Mouse (Mus musculus) limb, embryonic 11.5 days (tissue): ENCODE measurements around the gene Clec1a. TPM values are rescaled to one million over a fixed set of nuclear protein-coding genes. Genes with fewer than 3 reads are reported as not detected.

ENCODE experiments used
- ATAC-seq: fragments of 200-750 bp; cut with Nextera tagmentation; 2 replicates; pipeline ENCODE4 v1.8.0; 2017; ENCODE audit warnings: low read depth; ENCODE audit not compliant: insufficient number of reproducible peaks, low FRiP score, low TSS enrichment
- DNase-seq: peaks from one replicate; pipeline ENCODE4 v3.0.0-alpha.2; 2015; ENCODE audit warnings: low spot score
- H3K27ac ChIP-seq: fragments of 300-500 bp; sonication (generic); replicated peaks from 2 replicates; pipeline ENCODE4 v1.5.1; 2014; ENCODE audit warnings: low read depth, mild to moderate bottlenecking, low read length
- H3K27me3 ChIP-seq: fragments of 300-500 bp; sonication (generic); 2 replicates; pipeline ENCODE4 v1.6.1; 2014; ENCODE audit warnings: mild to moderate bottlenecking, low read length, mixed read lengths; ENCODE audit not compliant: control insufficient read depth, insufficient read depth
- H3K36me3 ChIP-seq: fragments of 300-500 bp; sonication (generic); 2 replicates; pipeline ENCODE4 v1.6.1; 2014; ENCODE audit warnings: mild to moderate bottlenecking, low read length, moderate library complexity, mixed read lengths; ENCODE audit not compliant: control insufficient read depth, insufficient read depth
- H3K4me1 ChIP-seq: fragments of 300-500 bp; sonication (generic); 2 replicates; pipeline ENCODE4 v1.6.1; 2014; ENCODE audit warnings: low read length, mixed read lengths; ENCODE audit not compliant: control insufficient read depth, insufficient read depth
- H3K4me2 ChIP-seq: fragments of 300-500 bp; sonication (generic); 2 replicates; pipeline ENCODE4 v1.6.1; 2014; ENCODE audit warnings: low read depth, mild to moderate bottlenecking, moderate library complexity; ENCODE audit not compliant: severe bottlenecking
- H3K4me3 ChIP-seq: fragments of 300-500 bp; sonication (generic); 2 replicates; pipeline ENCODE4 v1.5.1; 2014; ENCODE audit warnings: low read depth, low read length
- H3K9ac ChIP-seq: fragments of 300-500 bp; sonication (generic); 2 replicates; pipeline ENCODE4 v1.6.1; 2014; ENCODE audit warnings: mild to moderate bottlenecking, low read length
- H3K9me3 ChIP-seq: fragments of 300-500 bp; sonication (generic); 2 replicates; pipeline ENCODE4 v1.6.1; 2016; ENCODE audit warnings: low read length; ENCODE audit not compliant: control insufficient read depth
- WGBS: fragments of 180-500 bp; shearing (Covaris S2); extraction: QIAGEN DNeasy Blood & Tissue Kit; methylation state at CpG from one replicate; pipeline ENCODE4 v1.1.7; 2014; 5-methylcytosine and 5-hydroxymethylcytosine counted together
- polyA plus RNA-seq: library from polyadenylated mRNA; unstranded; fragments of >200 nt; fragmentation: Nextera tagmentation; extraction: Ambion mirVana; gene quantifications from 2 replicates; pipeline ENCODE4 v1.2.1, GENCODE M21; 2014

Clec1a gene
- polyA plus RNA-seq, 1 experiment from 2014 or later, result 1.6 TPM

- 90% methylated on average over 3 of the region's 3 CpGs for WGBS
- H3K27me3 ChIP-seq, result no peaks in the 10 kb centered on the region
- H3K9ac ChIP-seq, result no peak overlapping the region
- H3K9me3 ChIP-seq, result no peaks in the 10 kb centered on the region
- DNase-seq (no peak), ATAC-seq (no peak)
- no peaks in the 10 kb centered on the region for H3K4me1 ChIP-seq
- H3K4me2 ChIP-seq, result no peak overlapping the region
- H3K4me3 ChIP-seq, result no peak overlapping the region
- no peaks in the 10 kb centered on the region for H3K36me3 ChIP-seq
- H3K27ac ChIP-seq, result no peak overlapping the region
These were observed 29.5 kb downstream of the Clec1a start for GRCm38 (mm10) chr6:129422311-129422710.

GRCm38 (mm10) chr6:129414177-129414576 lies 37.6 kb downstream of the Clec1a start:
- Histone ChIP-seq H3K27me3 (no peaks in the 10 kb centered on the region), H3K36me3 (no peaks in the 10 kb centered on the region), H3K27ac (no peak overlapping the region), H3K9me3 (no peaks in the 10 kb centered on the region), H3K4me2 (no peak overlapping the region), H3K4me1 (no peaks in the 10 kb centered on the region), H3K4me3 (no peak overlapping the region), H3K9ac (no peak overlapping the region)
- ATAC-seq (no peak), DNase-seq (no peak)
- WGBS, result 78% methylated on average over 1 of the region's 1 CpGs

GRCm38 (mm10) chr6:129408562-129408961 lies 43.2 kb downstream of the Clec1a start, which contains the start of gene Clec9a:
Gene Clec9a, plus strand, starts transcription at chr6:129408862.
- ATAC-seq, result no peak
- 88% methylated on average over 2 of the region's 2 CpGs for WGBS
- no peak within 1 kb of the TSS for H3K9ac ChIP-seq
- no peak for DNase-seq
- no peak within 1 kb of the TSS for H3K27ac ChIP-seq
- H3K36me3 ChIP-seq, result no peaks in the 10 kb centered on the region
- no peaks in the 10 kb centered on the region for H3K9me3 ChIP-seq
- no peaks in the 10 kb centered on the region for H3K27me3 ChIP-seq
- no peaks in the 10 kb centered on the region for H3K4me1 ChIP-seq
- H3K4me3 ChIP-seq, result no peak within 1 kb of the TSS
- no peak within 1 kb of the TSS for H3K4me2 ChIP-seq

- Histone ChIP-seq H3K4me2 (no peak overlapping the region), H3K27ac (no peak overlapping the region), H3K27me3 (no peaks in the 10 kb centered on the region), H3K36me3 (no peaks in the 10 kb centered on the region), H3K4me1 (no peaks in the 10 kb centered on the region), H3K9ac (no peak overlapping the region), H3K9me3 (no peaks in the 10 kb centered on the region), H3K4me3 (no peak overlapping the region)
- 56% methylated on average over 2 of the region's 2 CpGs for WGBS
- ATAC-seq (no peak), DNase-seq (no peak)
These were observed 44.5 kb downstream of the Clec1a start for GRCm38 (mm10) chr6:129407324-129407723.

GRCm38 (mm10) chr6:129405999-129406398 lies 45.8 kb downstream of the Clec1a start:
- ATAC-seq, result no peak
- H3K27ac ChIP-seq, result no peak overlapping the region
- H3K9ac ChIP-seq, result no peak overlapping the region
- H3K4me1 ChIP-seq, result no peaks in the 10 kb centered on the region
- H3K36me3 ChIP-seq, result no peaks in the 10 kb centered on the region
- no peaks in the 10 kb centered on the region for H3K27me3 ChIP-seq
- no peak overlapping the region for H3K4me3 ChIP-seq
- H3K9me3 ChIP-seq, result no peaks in the 10 kb centered on the region
- DNase-seq, result no peak
- H3K4me2 ChIP-seq, result no peak overlapping the region

- Histone ChIP-seq H3K27ac (no peak overlapping the region), H3K4me2 (no peak overlapping the region), H3K4me1 (no peaks in the 10 kb centered on the region), H3K27me3 (no peaks in the 10 kb centered on the region), H3K9me3 (no peaks in the 10 kb centered on the region), H3K4me3 (no peak overlapping the region), H3K9ac (no peak overlapping the region), H3K36me3 (no peaks in the 10 kb centered on the region)
- ATAC-seq (no peak), DNase-seq (no peak)
- 90% methylated on average over 6 of the region's 6 CpGs for WGBS
These were observed 48.4 kb downstream of the Clec1a start for GRCm38 (mm10) chr6:129403391-129403790.

GRCm38 (mm10) chr6:129402404-129402803 lies 49.4 kb downstream of the Clec1a start:
- Histone ChIP-seq H3K4me3 (no peak overlapping the region), H3K9me3 (no peaks in the 10 kb centered on the region), H3K36me3 (no peaks in the 10 kb centered on the region), H3K27me3 (no peaks in the 10 kb centered on the region), H3K4me1 (no peaks in the 10 kb centered on the region), H3K4me2 (no peak overlapping the region), H3K27ac (no peak overlapping the region), H3K9ac (no peak overlapping the region)
- ATAC-seq, result no peak
- 83% methylated on average over 2 of the region's 2 CpGs for WGBS
- DNase-seq, result no peak

GRCm38 (mm10) chr6:129399945-129400344 lies 51.9 kb downstream of the Clec1a start:
- H3K4me1 ChIP-seq, result no peaks in the 10 kb centered on the region
- no peak overlapping the region for H3K4me3 ChIP-seq
- H3K27ac ChIP-seq, result no peak overlapping the region
- H3K36me3 ChIP-seq, result no peaks in the 10 kb centered on the region
- no peak overlapping the region for H3K9ac ChIP-seq
- WGBS, result 73% methylated on average over 6 of the region's 6 CpGs
- no peaks in the 10 kb centered on the region for H3K9me3 ChIP-seq
- no peaks in the 10 kb centered on the region for H3K27me3 ChIP-seq
- DNase-seq, result no peak
- no peak overlapping the region for H3K4me2 ChIP-seq
- ATAC-seq, result no peak

- Histone ChIP-seq H3K9me3 (no peaks in the 10 kb centered on the region), H3K4me2 (no peak within 1 kb of the TSS), H3K4me3 (no peak within 1 kb of the TSS), H3K4me1 (no peaks in the 10 kb centered on the region), H3K27me3 (no peaks in the 10 kb centered on the region), H3K27ac (no peak within 1 kb of the TSS), H3K36me3 (no peaks in the 10 kb centered on the region), H3K9ac (no peak within 1 kb of the TSS)
- DNase-seq (no peak), ATAC-seq (no peak)
- WGBS, result 87% methylated on average over 8 of the region's 8 CpGs
These were observed 54.8 kb downstream of the Clec1a start, which contains the start of gene Clec1b for GRCm38 (mm10) chr6:129396997-129397396. Gene Clec1b, plus strand, starts transcription at chr6:129397297.
